In genomic region chr16:11406201-11406600, GRCm38 (mm10) we compare ENCODE assay signal across 28 mouse cellular contexts.
A peak's percentile ranks its signal among the peaks of the same experiment; 100 is the strongest.
DNase-seq lines count a peak whose midpoint lies in the region; ATAC-seq lines count a peak whose summit lies in the region.
"Had no signal": no experiment of that assay in that cellular context is flagged by ENCODE, and none has a peak within 500 bp of the region (broad histone marks: within the 10 kb centered on the region; RNA-seq: fewer than 3 reads in every experiment).

No protein-coding gene starts in this region.

- peaks cover 7% of the 10 kb centered on the region; the same call in 1 of the 2 replicates for H3K36me3 ChIP-seq in kidney, embryonic 14.5 days (ENCODE audit: control insufficient read depth, insufficient read depth, low read length)
- peaks cover 15% of the 10 kb centered on the region; the same call in 1 of the 2 replicates for H3K36me3 ChIP-seq in forebrain, embryonic 14.5 days (ENCODE audit: control insufficient read depth, insufficient read depth, low read length)
- H3K36me3 ChIP-seq: forebrain, embryonic 15.5 days; intestine, embryonic 15.5 days; liver, embryonic 13.5 days had no signal

- no peak overlapping the region for H3K4me3 ChIP-seq in kidney, embryonic 14.5 days (ENCODE audit: low read length)
- no peak overlapping the region for H3K4me3 ChIP-seq in forebrain, embryonic 14.5 days (ENCODE audit: low read depth, low read length)
- H3K4me3 ChIP-seq: embryonic facial prominence, embryonic 12.5 days; forebrain, embryonic 15.5 days; gastrocnemius, adult 2 months; intestine, embryonic 15.5 days; limb, embryonic 13.5 days; liver, embryonic 13.5 days; megakaryocyte, embryonic 14.5 days; midbrain, embryonic 12.5 days; neural tube, embryonic 13.5 days had no signal

- no peak overlapping the region for H3K27ac ChIP-seq in kidney, embryonic 14.5 days (ENCODE audit: low read depth, low read length)
- no peak overlapping the region for H3K27ac ChIP-seq in forebrain, embryonic 14.5 days (ENCODE audit: low read depth, low read length)
- H3K27ac ChIP-seq: embryonic facial prominence, embryonic 12.5 days; forebrain, embryonic 15.5 days; gastrocnemius, adult 2 months; hindbrain, postnatal 0 days; intestine, embryonic 15.5 days; limb, embryonic 13.5 days; liver, embryonic 13.5 days; midbrain, embryonic 12.5 days; neural tube, embryonic 13.5 days had no signal

- intact Hi-C loops in heart, postnatal 10 days (cut with DNase I) = no loop called here

- 80% methylated on average over 5 of the region's 5 CpGs for WGBS in kidney, embryonic 14.5 days
- WGBS in forebrain, embryonic 14.5 days = 95% methylated on average over 5 of the region's 5 CpGs

- H3K27me3 ChIP-seq in kidney, embryonic 14.5 days (ENCODE audit: control insufficient read depth, insufficient read depth, low read length) = no peaks in the 10 kb centered on the region
- no peaks in the 10 kb centered on the region for H3K27me3 ChIP-seq in forebrain, embryonic 14.5 days (replicated peaks; ENCODE audit: control insufficient read depth, insufficient read depth, low read length)
- H3K27me3 ChIP-seq: CH12.LX; embryonic facial prominence, embryonic 12.5 days; forebrain, embryonic 15.5 days; intestine, embryonic 15.5 days; limb, embryonic 13.5 days; liver, embryonic 13.5 days; megakaryocyte, embryonic 14.5 days; midbrain, embryonic 12.5 days; neural tube, embryonic 13.5 days had no signal

- peaks cover 12% of the 10 kb centered on the region; the same call in 1 of the 2 replicates for H3K4me1 ChIP-seq in kidney, embryonic 14.5 days (ENCODE audit: control insufficient read depth, insufficient read depth, low read length)
- H3K4me1 ChIP-seq in forebrain, embryonic 14.5 days (ENCODE audit: control insufficient read depth, insufficient read depth, low read length) = no peaks in the 10 kb centered on the region
- H3K4me1 ChIP-seq: embryonic facial prominence, embryonic 12.5 days; forebrain, embryonic 15.5 days; intestine, embryonic 15.5 days; liver, embryonic 13.5 days; megakaryocyte, embryonic 14.5 days; midbrain, embryonic 12.5 days; neural tube, embryonic 13.5 days had no signal

- H3K9ac ChIP-seq in kidney, embryonic 14.5 days (ENCODE audit: low read depth, low read length) = no peak overlapping the region
- H3K9ac ChIP-seq in forebrain, embryonic 14.5 days (ENCODE audit: low read length) = no peak overlapping the region
- H3K9ac ChIP-seq: embryonic facial prominence, embryonic 12.5 days; forebrain, embryonic 15.5 days; intestine, embryonic 15.5 days; limb, embryonic 13.5 days; liver, embryonic 13.5 days; midbrain, embryonic 12.5 days; neural tube, embryonic 13.5 days had no signal

- H3K9me3 ChIP-seq in kidney, embryonic 14.5 days (ENCODE audit: control insufficient read depth, low read length) = no peaks in the 10 kb centered on the region
- H3K9me3 ChIP-seq in forebrain, embryonic 14.5 days (replicated peaks; ENCODE audit: control insufficient read depth, low read length) = no peaks in the 10 kb centered on the region
- H3K9me3 ChIP-seq: embryonic facial prominence, embryonic 12.5 days; forebrain, embryonic 15.5 days; intestine, embryonic 15.5 days; limb, embryonic 13.5 days; liver, embryonic 13.5 days; megakaryocyte, embryonic 14.5 days; midbrain, embryonic 12.5 days; neural tube, embryonic 13.5 days had no signal

- peak; percentile 91 for DNase-seq in kidney, adult 11 months
- peak; percentile 80 to 91 for DNase-seq in kidney, adult 8-10 months
- DNase-seq in kidney, postnatal 10 days = peak; percentile 57
- DNase-seq in adrenal gland, adult (ENCODE audit: inconsistent age in 2 of 2, low spot score in 1 of 2) = no peak
- no peak for DNase-seq in heart, postnatal 10 days
- DNase-seq in forebrain, embryonic 14.5 days (ENCODE audit: low spot score) = no peak
- DNase-seq: adrenal gland, postnatal 14 days; cerebellum, adult 11 months; cerebellum, adult 9-11 months; embryo, embryonic 11 days; gastrocnemius, adult 2 months; gastrocnemius, postnatal 36 days; liver, embryonic 13.5 days; lung, adult 18-20 months; lung, postnatal 4 days; thymus, postnatal 14 days had no signal

- ATAC-seq in kidney, embryonic 14.5 days (ENCODE audit: low FRiP score, low TSS enrichment) = no peak
- ATAC-seq in forebrain, embryonic 14.5 days = no peak
- ATAC-seq: activated CD4-positive, CD25-positive, alpha-beta regulatory T cell, adult 4 months; forebrain, embryonic 15.5 days; hindbrain, postnatal 0 days; intestine, embryonic 15.5 days; lung, postnatal 0 days had no signal

- no peak overlapping the region for H3K4me2 ChIP-seq in kidney, embryonic 14.5 days (replicated peaks; ENCODE audit: low read depth, low read length)
- no peak overlapping the region for H3K4me2 ChIP-seq in forebrain, embryonic 14.5 days (ENCODE audit: low read length)
- H3K4me2 ChIP-seq: embryonic facial prominence, embryonic 12.5 days; forebrain, embryonic 15.5 days; intestine, embryonic 15.5 days; limb, embryonic 13.5 days; liver, embryonic 13.5 days; midbrain, embryonic 12.5 days; neural tube, embryonic 13.5 days had no signal

Comparison
In these comparisons a context has a peak if more than half of its experiments do, and no peak if none do; other contexts are left out.
1. DNase-seq: peak in kidney, adult 11 months (single experiment), kidney, adult 8-10 months (2 of 2) and kidney, postnatal 10 days (single experiment); none in adrenal gland, adult (0 of 2), heart, postnatal 10 days (0 of 2) and forebrain, embryonic 14.5 days (single experiment).